Mouse (Mus musculus) MEL (cell line): Measurements from ENCODE around the gene Gm29609. TPM values are rescaled to one million over a fixed set of nuclear protein-coding genes. Genes with fewer than 3 reads are reported as not detected.
A peak's percentile ranks its signal among the peaks of the same experiment; 100 is the strongest.

ENCODE experiments used
- DNase-seq: peaks from one replicate; pipeline ENCODE4 v3.0.0; 2011; ENCODE audit warnings: low read depth, low spot score
- H3K27ac ChIP-seq: 2 replicates; pipeline ENCODE4 v1.5.1; 2012; ENCODE audit warnings: low read depth, mild to moderate bottlenecking, control low read depth, low read length, moderate library complexity; ENCODE audit not compliant: control insufficient read depth
- H3K27me3 ChIP-seq, 2 experiments: fragments of 150-350 bp in 1 of 2; sonication (generic) in 1 of 2; 2 replicates each; pipeline ENCODE4 v1.6.1; 2012; ENCODE audit warnings: low read length in 2 of 2, mild to moderate bottlenecking in 2 of 2, improper control_type of control experiment in 1 of 2, moderate library complexity in 1 of 2; ENCODE audit not compliant: insufficient read depth in 2 of 2, control insufficient read depth in 1 of 2
- H3K36me3 ChIP-seq, 2 experiments: 2 replicates each; pipeline ENCODE4 v1.6.1; 2012 to 2014; ENCODE audit warnings: low read length in 2 of 2, improper control_type of control experiment in 1 of 2, inconsistent platforms in 1 of 2, mild to moderate bottlenecking in 1 of 2; ENCODE audit not compliant: insufficient read depth in 2 of 2, control insufficient read depth in 1 of 2
- H3K4me1 ChIP-seq, 2 experiments: fragments of 150-350 bp in 1 of 2; sonication (generic) in 1 of 2; 2 replicates each; pipeline ENCODE4 v1.6.1; 2012; ENCODE audit warnings: low read length in 2 of 2, improper control_type of control experiment in 1 of 2, mild to moderate bottlenecking in 1 of 2; ENCODE audit not compliant: insufficient read depth in 2 of 2, control insufficient read depth in 1 of 2
- H3K4me3 ChIP-seq, 2 experiments: fragments of 150-350 bp in 1 of 2; sonication (generic) in 1 of 2; 2 replicates each; pipeline ENCODE4 v1.5.1; 2012; ENCODE audit warnings: low read depth in 2 of 2, low read length in 2 of 2, mild to moderate bottlenecking in 2 of 2, moderate library complexity in 2 of 2, control low read depth in 1 of 2, improper control_type of control experiment in 1 of 2; ENCODE audit not compliant: control insufficient read depth in 1 of 2, insufficient read depth in 1 of 2
- H3K79me2 ChIP-seq: 2 replicates; pipeline ENCODE4 v1.6.1; 2012; ENCODE audit warnings: mild to moderate bottlenecking, low read length, moderate library complexity; ENCODE audit not compliant: control insufficient read depth, poor library complexity, insufficient read depth
- H3K9ac ChIP-seq: 2 replicates; pipeline ENCODE4 v1.6.1; 2012; ENCODE audit warnings: low read depth, mild to moderate bottlenecking, control low read depth, low read length, moderate library complexity; ENCODE audit not compliant: control insufficient read depth, poor library complexity, severe bottlenecking
- H3K9me3 ChIP-seq: fragments of 150-350 bp; sonication (generic); replicated peaks from 2 replicates; pipeline ENCODE4 v1.6.1; 2012; ENCODE audit warnings: mild to moderate bottlenecking, low read length, improper control_type of control experiment, moderate library complexity; ENCODE audit not compliant: insufficient read depth
- BHLHE40 ChIP-seq: IDR thresholded peaks from 2 replicates; pipeline ENCODE4 v1.6.1; 2012; ENCODE audit warnings: low read depth, mild to moderate bottlenecking, inconsistent platforms, low read length, improper control_type of control experiment, borderline replicate concordance
- CHD2 ChIP-seq: IDR thresholded peaks from 2 replicates; pipeline ENCODE4 v1.6.1; 2011; ENCODE audit warnings: low read length, improper control_type of control experiment
- CTCF ChIP-seq, 3 experiments: IDR thresholded peaks in 2 of 3; conservative IDR thresholded peaks in 1 of 3; 2 replicates each; pipeline ENCODE4 v1.5.1; 2011 to 2012; ENCODE audit warnings: low read length in 3 of 3, low read depth in 2 of 3, mild to moderate bottlenecking in 2 of 3, improper control_type of control experiment in 1 of 3, inconsistent platforms in 1 of 3, mixed read lengths in 1 of 3, moderate library complexity in 1 of 3; ENCODE audit not compliant: control insufficient read depth in 1 of 3, insufficient read depth in 1 of 3, poor library complexity in 1 of 3, severe bottlenecking in 1 of 3
- ELF1 ChIP-seq: IDR thresholded peaks from 2 replicates; pipeline ENCODE4 v1.6.1; 2014; ENCODE audit warnings: low read depth, mild to moderate bottlenecking, inconsistent platforms, low read length, improper control_type of control experiment, moderate library complexity
- EP300 ChIP-seq, 2 experiments: IDR thresholded peaks; 2 replicates each; pipeline ENCODE4 v1.6.1; 2011; ENCODE audit warnings: improper control_type of control experiment in 2 of 2, low read length in 2 of 2, low read depth in 1 of 2, mild to moderate bottlenecking in 1 of 2
- ETS1 ChIP-seq: IDR thresholded peaks from 2 replicates; pipeline ENCODE4 v1.6.1; 2012; ENCODE audit warnings: low read depth, mild to moderate bottlenecking, inconsistent platforms, low read length, improper control_type of control experiment, moderate library complexity
- GATA1 ChIP-seq: IDR thresholded peaks from 2 replicates; pipeline ENCODE4 v1.6.1; 2011; ENCODE audit warnings: low read depth, low read length, improper control_type of control experiment
- HCFC1 ChIP-seq: IDR thresholded peaks from 2 replicates; pipeline ENCODE4 v1.6.1; 2012; ENCODE audit warnings: low read depth, mild to moderate bottlenecking, inconsistent platforms, low read length, improper control_type of control experiment, moderate library complexity
- KAT2A ChIP-seq: conservative IDR thresholded peaks from 2 replicates; pipeline ENCODE4 v1.6.1; 2012; ENCODE audit warnings: low read depth, low read length, improper control_type of control experiment, inconsistent platforms
- MAX ChIP-seq: IDR thresholded peaks from 2 replicates; pipeline ENCODE4 v1.6.1; 2011; ENCODE audit warnings: low read length, improper control_type of control experiment
- MXI1 ChIP-seq: IDR thresholded peaks from 2 replicates; pipeline ENCODE4 v1.6.1; 2011; ENCODE audit warnings: mild to moderate bottlenecking, low read depth, low read length, improper control_type of control experiment
- MYC ChIP-seq: IDR thresholded peaks from 2 replicates; pipeline ENCODE4 v1.6.1; 2011; ENCODE audit warnings: low read depth, mild to moderate bottlenecking, low read length, improper control_type of control experiment, moderate library complexity
- POLR2AphosphoS2 ChIP-seq: IDR thresholded peaks from 2 replicates; pipeline ENCODE4 v1.6.1; 2011; ENCODE audit warnings: low read length, improper control_type of control experiment
- POLR2AphosphoS5 ChIP-seq: IDR thresholded peaks from 2 replicates; pipeline ENCODE4 v1.6.1; 2012; ENCODE audit warnings: low read depth, borderline replicate concordance, mild to moderate bottlenecking, inconsistent platforms, low read length, moderate library complexity, mixed read lengths
- RAD21 ChIP-seq: IDR thresholded peaks from 2 replicates; pipeline ENCODE4 v1.6.1; 2011; ENCODE audit warnings: mild to moderate bottlenecking, low read depth, low read length, improper control_type of control experiment
- RCOR1 ChIP-seq: IDR thresholded peaks from 2 replicates; pipeline ENCODE4 v1.6.1; 2012; ENCODE audit warnings: low read depth, mild to moderate bottlenecking, inconsistent platforms, low read length, improper control_type of control experiment
- SIN3A ChIP-seq: IDR thresholded peaks from 2 replicates; pipeline ENCODE4 v1.6.1; 2012; ENCODE audit warnings: low read length, improper control_type of control experiment, inconsistent platforms
- SMC3 ChIP-seq: IDR thresholded peaks from 2 replicates; pipeline ENCODE4 v1.6.1; 2011; ENCODE audit warnings: low read depth, low read length, improper control_type of control experiment
- TBP ChIP-seq: IDR thresholded peaks from 2 replicates; pipeline ENCODE4 v1.8.0; 2011; ENCODE audit warnings: low read depth, low read length, improper control_type of control experiment
- USF1 ChIP-seq: IDR thresholded peaks from 2 replicates; pipeline ENCODE4 v1.6.1; 2014; ENCODE audit warnings: low read depth, mild to moderate bottlenecking, inconsistent platforms, low read length, improper control_type of control experiment, moderate library complexity
- USF2 ChIP-seq, 2 experiments: IDR thresholded peaks; 2 replicates each; pipeline ENCODE4 v1.6.1; 2011 to 2012; ENCODE audit warnings: improper control_type of control experiment in 2 of 2, low read length in 2 of 2, borderline replicate concordance in 1 of 2, inconsistent platforms in 1 of 2, low read depth in 1 of 2, mild to moderate bottlenecking in 1 of 2; ENCODE audit not compliant: insufficient read depth in 1 of 2
- ZKSCAN1 ChIP-seq: IDR thresholded peaks from 2 replicates; pipeline ENCODE4 v1.6.1; 2012; ENCODE audit warnings: low read depth, mild to moderate bottlenecking, inconsistent platforms, low read length, improper control_type of control experiment, moderate library complexity
- ZMIZ1 ChIP-seq: IDR thresholded peaks from 2 replicates; pipeline ENCODE4 v1.6.1; 2012; ENCODE audit warnings: low read depth, mild to moderate bottlenecking, inconsistent platforms, low read length, improper control_type of control experiment, moderate library complexity
- polyA plus RNA-seq, 2 experiments: library from polyadenylated mRNA; stranded (reverse) in 1 of 2; unstranded in 1 of 2; fragments of >175 nt in 1 of 2; fragments of >200 nt in 1 of 2; gene quantifications; 2 replicates each; pipeline versions ENCODE4 v1.2.1 to v1.2.4; 2012; ENCODE audit warnings: low replicate concordance in 2 of 2, low read depth in 1 of 2; ENCODE audit not compliant: insufficient read length in 2 of 2, insufficient read depth in 1 of 2, missing spikeins in 1 of 2
- total RNA-seq: library from RNA; depleted of rRNA; stranded (reverse); fragments of 300-350 nt; gene quantifications from 2 replicates; pipeline ENCODE4 v1.2.3, GENCODE M21; 2012

Gene Gm29609
- total and polyA plus RNA-seq, 3 experiments: 5.0 to 6.4 TPM; not detected in 1

- peaks cover 8 to 10% of the 10 kb centered on the region in 2 experiments for H3K27me3 ChIP-seq
- TF ChIP-seq MAX (peak; percentile 80; the same call in 1 of the 2 replicates), GATA1 (peak; percentile 46; the same call in 1 of the 2 replicates), TBP (no peak), SIN3A (peak; percentile 58; the same call in 1 of the 2 replicates), ZKSCAN1 (no peak), CTCF (IDR thresholded peaks at IDR 0.05 in 2 of 3, conservative IDR thresholded peaks at IDR 0.05 in 1 of 3; ENCODE audit: control insufficient read depth in 1 of 3, insufficient read depth in 1 of 3, low read depth in 2 of 3, low read length in 3 of 3, poor library complexity in 1 of 3, severe bottlenecking in 1 of 3) (no peak), HCFC1 (no peak), ZMIZ1 (no peak), MYC (no peak; the same call in 1 of the 2 replicates), CHD2 (no peak), BHLHE40 (no peak), RCOR1 (no peak), ELF1 (no peak), MXI1 (peak; percentile 64), POLR2AphosphoS2 (no peak), USF2 (IDR thresholded peaks at IDR 0.05; ENCODE audit: borderline replicate concordance in 1 of 2, insufficient read depth in 1 of 2, low read depth in 1 of 2, low read length in 2 of 2) (no peak), SMC3 (no peak), ETS1 (no peak), EP300 (IDR thresholded peaks at IDR 0.05; ENCODE audit: low read depth in 1 of 2, low read length in 2 of 2) (peak; percentile 31 to 43; a peak in 2 of 4 replicates), POLR2AphosphoS5 (no peak)
- TF ChIP-seq, all 39 proteins: peak for 5
- Histone ChIP-seq H3K9ac (no peak overlapping the region), H3K27ac (no peak overlapping the region), H3K4me1 (peaks cover 2 to 7% of the 10 kb centered on the region in 2 experiments; a peak in 3 of 4 replicates), H3K79me2 (no peaks in the 10 kb centered on the region), H3K4me3 (no peak overlapping the region), H3K9me3 (no peaks in the 10 kb centered on the region), H3K36me3 (peaks cover 0 to 5% of the 10 kb centered on the region in 2 experiments; a peak in 1 of 4 replicates)
- peak; percentile 77 for DNase-seq
Observed at GRCm38 (mm10) chr5:31121111-31121510, 58.6 kb downstream of the Gm29609 start.

- Histone ChIP-seq H3K27ac (no peak overlapping the region), H3K27me3 (peaks cover 6 to 17% of the 10 kb centered on the region in 2 experiments), H3K9me3 (no peaks in the 10 kb centered on the region), H3K36me3 (peaks cover 0 to 5% of the 10 kb centered on the region in 2 experiments; a peak in 1 of 4 replicates), H3K79me2 (no peaks in the 10 kb centered on the region), H3K4me3 (no peak overlapping the region), H3K4me1 (peaks cover 2 to 7% of the 10 kb centered on the region in 2 experiments; a peak in 3 of 4 replicates), H3K9ac (no peak overlapping the region)
- TF ChIP-seq RCOR1: no peak
- no peak for TF ChIP-seq POLR2AphosphoS2
- TF ChIP-seq KAT2A: no peak
- TF ChIP-seq USF1: no peak
- TF ChIP-seq RAD21: no peak
- no peak for DNase-seq
Observed at GRCm38 (mm10) chr5:31116912-31117311, 62.8 kb downstream of the Gm29609 start.
